In genomic region chr2:115854828-115855311, GRCm38 (mm10) we compare ENCODE assay signal across 8 mouse cellular contexts.
A peak's percentile ranks its signal among the peaks of the same experiment; 100 is the strongest.
DNase-seq lines count a peak whose midpoint lies in the region; ATAC-seq and TF ChIP-seq lines count a peak whose summit lies in the region.

No protein-coding gene starts in this region.

- peak overlapping the region; percentile 79 for H3K27ac ChIP-seq in hindbrain, embryonic 12.5 days
- no peak overlapping the region for H3K27ac ChIP-seq in liver, postnatal 0 days (ENCODE audit: low read depth)

- TF ChIP-seq EP300 in liver, postnatal 0 days (IDR thresholded peaks at IDR 0.05; ENCODE audit: low read depth), result no peak

- no peaks in the 10 kb centered on the region for H3K9me3 ChIP-seq in hindbrain, embryonic 12.5 days (replicated peaks)
- no peaks in the 10 kb centered on the region for H3K9me3 ChIP-seq in liver, postnatal 0 days (ENCODE audit: low read length)

- no peaks in the 10 kb centered on the region for H3K36me3 ChIP-seq in hindbrain, embryonic 12.5 days
- H3K36me3 ChIP-seq in liver, postnatal 0 days (replicated peaks; ENCODE audit: insufficient read depth, low read length), result no peaks in the 10 kb centered on the region

- H3K4me3 ChIP-seq in hindbrain, embryonic 12.5 days, result peak overlapping the region; percentile 23
- H3K4me3 ChIP-seq in liver, postnatal 0 days (ENCODE audit: low read depth, low read length), result no peak overlapping the region

- H3K9ac ChIP-seq in hindbrain, embryonic 12.5 days, result peak overlapping the region; percentile 46
- H3K9ac ChIP-seq in liver, postnatal 0 days (replicated peaks), result no peak overlapping the region

- no peak for TF ChIP-seq CTCF in liver, postnatal 0 days (IDR thresholded peaks at IDR 0.05; ENCODE audit: low read depth)

- H3K27me3 ChIP-seq in hindbrain, embryonic 12.5 days, result peaks cover 39% of the 10 kb centered on the region
- peaks cover 80% of the 10 kb centered on the region for H3K27me3 ChIP-seq in liver, postnatal 0 days (ENCODE audit: insufficient read depth, low read length)

- WGBS in hindbrain, embryonic 12.5 days, result 2% methylated on average over 25 of the region's 25 CpGs
- WGBS in liver, postnatal 0 days (ENCODE audit: insufficient replicate concordance), result 4% methylated on average over 25 of the region's 25 CpGs

- DNase-seq in cerebellum, postnatal 14 days, result peak; percentile 16 to 30
- no peak for DNase-seq in cerebellum, adult 18-20 months
- DNase-seq in Muller cell, postnatal 12 days (ENCODE audit: inconsistent ontology term), result peak; percentile 23
- DNase-seq in liver, postnatal 0 days, result no peak
- no peak for DNase-seq in spleen, postnatal 14 days (ENCODE audit: low spot score in 2 of 2)
- DNase-seq in T-cell, adult 2 months (ENCODE audit: low spot score), result no peak

- peak overlapping the region; percentile 56 for H3K4me2 ChIP-seq in hindbrain, embryonic 12.5 days (replicated peaks)
- H3K4me2 ChIP-seq in liver, postnatal 0 days (ENCODE audit: low read depth, low read length), result 0 out of 2 replicates have a peak overlapping the region, but pooled peaks have one; percentile 4

- H3K4me1 ChIP-seq in hindbrain, embryonic 12.5 days, result peaks cover 48% of the 10 kb centered on the region
- H3K4me1 ChIP-seq in liver, postnatal 0 days (ENCODE audit: insufficient read depth), result peaks cover 5% of the 10 kb centered on the region; the same call in 1 of the 2 replicates

- no peak for ATAC-seq in hindbrain, embryonic 12.5 days (ENCODE audit: low FRiP score)
- no peak for ATAC-seq in liver, postnatal 0 days
- no peak for ATAC-seq in CD4-positive, CD25-positive, alpha-beta regulatory T cell, adult 4 months

Comparison
In these comparisons a context has a peak if more than half of its experiments do, and no peak if none do; other contexts are left out.
1. DNase-seq: peak in cerebellum, postnatal 14 days (2 of 2) and Muller cell, postnatal 12 days (single experiment); none in cerebellum, adult 18-20 months (0 of 2), liver, postnatal 0 days (single experiment), spleen, postnatal 14 days (0 of 2) and T-cell, adult 2 months (single experiment).